Mouse (Mus musculus): ENCODE measurements around the gene Pdgfra. TPM values are rescaled to one million over a fixed set of nuclear protein-coding genes. Genes with fewer than 3 reads are reported as not detected.

Gene Pdgfra
- total RNA-seq (2021): 10 to 100 TPM; 16.1 to 18.0 TPM
- long read RNA-seq, experiment 1, full-length matches to known transcripts: 1 of 7 reads
- long read RNA-seq, experiment 1, partial matches to known transcripts: 5 of 7 reads
- long read RNA-seq, experiment 1, other reads (novel, unspliced or antisense): 1 of 7 reads
- long read RNA-seq, experiment 2, full-length matches to known transcripts: 2 of 9 reads
- long read RNA-seq, experiment 2, partial matches to known transcripts: 7 of 9 reads
- long read RNA-seq, experiment 2, other reads (novel, unspliced or antisense): 0 of 9 reads

- DNase-seq: peak; percentile 50
Observed at GRCm38 (mm10) chr5:75152021-75152425, at the start of gene Pdgfra. Gene Pdgfra (plus strand): TSS chr5:75152292.

GRCm38 (mm10) chr5:75106511-75106910 is 45.6 kb upstream of the Pdgfra start:
- no peak for DNase-seq

- DNase-seq: no peak
Observed at GRCm38 (mm10) chr5:75109368-75109767, 42.7 kb upstream of the Pdgfra start.

GRCm38 (mm10) chr5:75111781-75112180 is 40.3 kb upstream of the Pdgfra start:
- DNase-seq: no peak

GRCm38 (mm10) chr5:75118840-75119239 is 33.3 kb upstream of the Pdgfra start:
- no peak for DNase-seq

GRCm38 (mm10) chr5:75121646-75122045 is 30.4 kb upstream of the Pdgfra start:
- DNase-seq: peak; percentile 71

GRCm38 (mm10) chr5:75134681-75135080 is 17.4 kb upstream of the Pdgfra start:
- no peak for DNase-seq

- no peak for DNase-seq
Observed at GRCm38 (mm10) chr5:75143092-75143491, 9.0 kb upstream of the Pdgfra start.

- DNase-seq: no peak
Observed at GRCm38 (mm10) chr5:75143767-75144166, 8.3 kb upstream of the Pdgfra start.

GRCm38 (mm10) chr5:75145341-75145740 is 6.8 kb upstream of the Pdgfra start:
- no peak for DNase-seq

- no peak for DNase-seq
Observed at GRCm38 (mm10) chr5:75146469-75146868, 5.6 kb upstream of the Pdgfra start.

GRCm38 (mm10) chr5:75148343-75149127 is 3.6 kb upstream of the Pdgfra start:
- DNase-seq: peak; percentile 72

- no peak for DNase-seq
Observed at GRCm38 (mm10) chr5:75149380-75149779, 2.7 kb upstream of the Pdgfra start.

GRCm38 (mm10) chr5:75149880-75150279 is 2.2 kb upstream of the Pdgfra start:
- DNase-seq: peak; percentile 46

- DNase-seq: no peak
Observed at GRCm38 (mm10) chr5:75150341-75150981, 1.6 kb upstream of the Pdgfra start.

GRCm38 (mm10) chr5:75151146-75151900 is 769 bp upstream of the Pdgfra start:
- peak; percentile 70 for DNase-seq

- DNase-seq: peak; percentile 34
Observed at GRCm38 (mm10) chr5:75152791-75153625, 916 bp downstream of the Pdgfra start.

GRCm38 (mm10) chr5:75153626-75153960 is 1.5 kb downstream of the Pdgfra start:
- no peak for DNase-seq

GRCm38 (mm10) chr5:75153961-75154620 is 2.0 kb downstream of the Pdgfra start:
- peak; percentile 65 for DNase-seq

GRCm38 (mm10) chr5:75154621-75155235 is 2.6 kb downstream of the Pdgfra start:
- DNase-seq: peak; percentile 64

All from gastrocnemius, postnatal 25 days (tissue).